Mouse (Mus musculus): ENCODE measurements around the gene Csf2ra.
A peak's percentile ranks its signal among the peaks of the same experiment; 100 is the strongest.
"Not testable (repeated sequence)": the region's sequence is repeated elsewhere in the genome, so short reads cannot be mapped to it uniquely, and the experiment has no call there.

The Csf2ra gene

GRCm38 (mm10) chr19:61227941-61228701 is at the start of gene Csf2ra:
Csf2ra (minus strand) TSS chr19:61228429.
- DNase-seq: peak; percentile 72

GRCm38 (mm10) chr19:61275446-61275845 is 47.2 kb upstream of the Csf2ra start:
- no peak for DNase-seq

DNA sequence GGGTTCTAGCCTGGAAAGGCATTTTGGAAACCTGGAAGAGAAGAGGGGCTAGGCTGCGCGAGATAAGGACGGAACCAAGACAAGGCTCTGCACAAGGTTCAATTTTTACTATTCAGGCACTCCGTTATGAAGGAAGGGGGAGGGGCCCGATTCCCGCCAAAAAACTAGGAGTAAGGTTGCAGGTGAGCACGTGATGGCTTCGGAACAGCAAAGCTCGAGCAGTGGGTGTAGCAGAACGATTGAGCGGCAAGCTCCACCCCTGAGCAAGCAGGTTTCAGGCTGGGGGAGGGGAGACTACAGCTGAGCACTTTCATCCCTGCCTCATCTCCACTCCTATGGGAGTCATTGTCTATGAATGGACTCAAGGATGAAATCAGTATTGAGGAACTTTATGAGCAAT is 40.9 kb upstream of the Csf2ra start:
- DNase-seq: not testable (repeated sequence)

GRCm38 (mm10) chr19:61267141-61267540 is 38.9 kb upstream of the Csf2ra start:
- DNase-seq: no peak

DNA sequence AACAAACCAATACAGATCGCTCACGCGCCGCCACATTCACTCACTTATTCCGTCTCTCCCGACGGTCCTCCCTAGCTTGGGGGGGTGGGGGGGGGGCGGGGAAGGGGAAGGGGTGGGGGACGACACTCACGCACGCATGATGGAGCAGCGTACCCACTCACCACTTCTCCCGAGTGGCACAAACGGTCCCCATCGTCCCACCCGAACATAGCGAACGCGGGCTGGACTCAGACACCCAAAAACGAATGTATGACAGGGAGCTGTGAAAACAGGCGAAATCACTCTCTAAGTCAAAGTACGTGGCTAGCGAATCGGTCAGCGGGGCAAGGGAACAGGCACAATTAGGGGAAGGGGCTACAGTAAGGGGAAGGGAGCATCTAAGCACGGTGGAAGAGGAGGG is 38.4 kb upstream of the Csf2ra start:
- DNase-seq: no peak

DNA sequence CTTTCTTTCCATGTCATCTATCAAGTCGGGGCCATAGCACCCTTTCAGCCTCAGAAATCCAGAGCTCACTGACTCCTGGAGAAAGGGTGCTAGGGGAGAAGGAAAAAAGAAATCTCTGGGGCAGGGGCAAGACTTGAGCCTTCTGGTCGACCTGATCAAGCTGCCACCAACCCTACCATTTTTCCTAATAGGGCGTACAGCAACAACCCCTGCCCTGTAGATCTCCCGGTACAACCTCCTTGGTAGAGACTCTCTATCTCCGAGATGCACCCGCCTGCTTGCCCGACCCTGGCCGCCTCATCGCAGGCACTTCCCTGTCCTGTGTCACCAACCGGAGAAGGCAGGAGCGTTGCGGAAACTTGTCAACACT is 38.0 kb upstream of the Csf2ra start:
- peak; percentile 31 for DNase-seq

- peak; percentile 50 for DNase-seq
These were observed 37.4 kb upstream of the Csf2ra start for GRCm38 (mm10) chr19:61265349-61266245.

DNA sequence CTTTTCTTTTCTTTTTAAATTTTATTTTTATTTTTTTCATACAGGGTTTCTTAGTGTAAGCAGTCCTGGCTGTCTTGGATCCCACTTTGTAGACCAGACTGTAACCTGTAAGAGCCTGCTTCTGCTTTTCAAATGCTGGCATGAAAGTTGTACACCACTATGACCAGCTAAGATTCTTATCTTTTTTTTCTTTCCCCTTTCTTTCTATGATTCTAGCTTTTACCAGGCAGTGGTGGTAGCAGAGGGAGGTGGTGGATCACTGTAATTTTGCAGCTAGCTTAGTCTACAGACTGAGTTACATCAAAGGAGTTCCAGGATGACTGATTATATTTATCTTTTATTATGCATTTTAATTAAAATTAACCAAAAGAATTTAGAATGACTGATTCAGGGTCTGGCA is 36.7 kb upstream of the Csf2ra start:
- DNase-seq: no peak

- no peak for DNase-seq
These were observed 36.0 kb upstream of the Csf2ra start for GRCm38 (mm10) chr19:61264227-61264626.

DNA sequence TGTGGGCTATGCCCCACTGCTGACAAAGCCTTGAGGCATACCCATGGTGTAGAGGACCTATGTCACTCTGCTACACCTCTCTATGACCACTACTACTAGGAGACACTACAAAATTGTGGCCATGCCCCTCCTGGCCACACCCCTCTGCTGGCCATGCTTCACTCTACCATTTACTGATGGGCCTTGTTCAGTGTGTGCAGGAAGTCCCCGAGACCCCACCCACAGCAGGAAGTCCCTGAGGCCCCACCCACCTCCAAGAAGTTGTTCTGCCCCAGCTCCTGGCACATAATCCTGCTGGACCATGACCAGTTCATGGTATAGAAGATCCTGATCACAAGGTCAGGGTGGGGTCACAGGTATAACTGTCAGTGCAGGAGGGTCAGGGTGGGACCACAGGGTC is 33.0 kb upstream of the Csf2ra start:
- DNase-seq: no peak

GRCm38 (mm10) chr19:61257733-61258132 is 29.5 kb upstream of the Csf2ra start:
- no peak for DNase-seq

GRCm38 (mm10) chr19:61256166-61256887 is 28.1 kb upstream of the Csf2ra start:
- no peak for DNase-seq

DNA sequence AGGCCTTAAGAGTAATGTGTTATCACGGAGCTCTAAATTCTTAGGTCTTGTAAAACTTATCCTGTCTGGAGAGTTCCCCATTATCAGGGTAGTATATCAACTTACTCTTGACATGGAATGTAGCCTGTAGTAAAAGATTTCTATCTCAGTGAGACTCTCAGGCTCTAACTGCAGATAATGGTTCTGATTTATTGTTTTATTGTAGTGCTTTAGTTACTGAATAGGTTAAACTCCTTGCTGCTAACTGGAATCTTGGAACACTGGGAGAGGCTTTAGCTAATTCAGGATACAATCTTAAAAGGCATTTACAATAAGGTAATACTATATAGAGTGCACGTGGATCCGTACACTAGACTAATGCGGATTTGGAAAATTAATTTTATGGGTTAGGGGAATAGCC is 19.1 kb upstream of the Csf2ra start:
- DNase-seq: not testable (repeated sequence)

- no peak for DNase-seq
These were observed 16.6 kb upstream of the Csf2ra start for GRCm38 (mm10) chr19:61244721-61245436.

- no peak for DNase-seq
These were observed 9.7 kb upstream of the Csf2ra start for GRCm38 (mm10) chr19:61237967-61238366.

- no peak for DNase-seq
These were observed 6.3 kb upstream of the Csf2ra start for GRCm38 (mm10) chr19:61234532-61234931.

DNA sequence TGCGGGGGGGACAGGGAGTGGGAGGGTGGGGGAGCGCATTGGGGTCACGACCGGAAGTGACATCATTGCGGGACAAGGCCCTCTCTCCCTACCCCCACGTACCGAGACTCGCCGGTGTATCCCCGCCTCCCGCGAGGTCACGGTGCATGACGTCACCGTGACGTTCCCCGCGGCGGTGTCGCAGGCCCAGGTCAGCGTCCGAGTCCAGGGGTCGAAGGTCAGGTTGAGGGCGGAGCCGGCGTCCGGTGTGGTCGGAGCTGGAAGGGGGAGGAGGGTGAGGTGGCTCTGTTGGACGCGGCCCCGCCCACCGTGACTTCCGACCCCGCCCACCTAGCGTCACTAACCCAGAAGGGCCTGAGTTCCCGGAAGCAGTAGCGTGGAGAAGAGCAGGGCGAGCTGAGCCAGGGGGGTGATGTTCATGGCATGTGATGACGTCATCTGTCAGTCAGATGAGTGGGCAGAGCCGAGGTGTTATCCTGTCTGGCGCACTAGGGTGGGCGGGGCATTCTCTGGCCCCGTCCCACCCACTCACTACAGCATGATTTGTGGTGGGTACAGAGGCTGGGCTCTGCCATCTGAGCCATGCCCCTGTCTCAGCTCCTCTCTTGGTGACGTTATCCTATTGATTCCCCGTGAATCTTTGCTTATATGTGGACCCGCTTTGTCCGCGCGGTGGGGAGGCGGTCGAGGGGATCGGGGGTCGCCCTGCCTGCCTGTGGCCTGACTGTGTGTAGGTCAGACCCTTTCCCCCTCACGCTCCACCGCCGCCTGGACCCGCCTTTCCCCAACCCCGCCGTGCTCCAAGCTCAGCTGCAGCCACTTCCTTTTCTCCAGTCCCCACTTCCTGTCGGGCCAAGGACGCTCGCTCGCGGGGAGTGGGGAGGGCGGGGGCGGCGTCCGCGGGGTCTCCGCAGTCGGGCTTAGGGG is 1.0 kb downstream of the Csf2ra start:
- peak; percentile 92 for DNase-seq

DNA sequence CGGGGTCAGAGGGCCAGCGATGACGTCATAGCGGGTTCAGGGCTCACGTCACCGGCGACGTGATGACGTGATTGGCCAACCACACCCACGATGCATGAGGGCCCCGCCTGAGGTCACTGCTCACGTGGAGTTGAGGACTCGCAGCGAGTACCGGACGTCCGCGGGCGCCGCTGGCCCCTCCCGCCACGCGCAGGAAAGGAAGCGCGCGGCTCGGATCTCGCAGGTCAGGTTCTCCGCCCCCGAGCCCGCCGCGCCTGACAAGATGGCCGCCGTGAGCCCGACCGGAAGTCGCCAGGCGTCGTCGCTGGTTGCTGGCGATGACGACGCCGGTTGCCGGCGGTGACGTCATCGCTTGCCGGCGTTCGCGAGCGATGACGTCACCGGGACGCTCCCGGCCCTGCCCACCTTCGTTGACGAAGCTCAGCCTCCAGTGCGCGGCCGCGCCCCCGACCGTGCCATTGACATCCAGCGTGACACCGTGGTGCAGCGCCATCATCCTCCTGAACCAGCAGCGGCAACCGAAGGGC is 1.8 kb downstream of the Csf2ra start:
- no peak for DNase-seq

- peak; percentile 87 for DNase-seq
These were observed 2.5 kb downstream of the Csf2ra start for GRCm38 (mm10) chr19:61225526-61226400.

All from cerebellum, adult 9-11 months (tissue).